In genomic region chr4:117982706-117983105, GRCm38 (mm10) we compare ENCODE assay signal across 9 mouse cellular contexts. TPM values are rescaled to one million over a fixed set of nuclear protein-coding genes. Genes with fewer than 3 reads are reported as not detected.
A peak's percentile ranks its signal among the peaks of the same experiment; 100 is the strongest.
DNase-seq lines count a peak whose midpoint lies in the region; ATAC-seq lines count a peak whose summit lies in the region.
"Had no signal": no experiment of that assay in that cellular context is flagged by ENCODE, and none has a peak within 500 bp of the region (broad histone marks: within the 10 kb centered on the region; RNA-seq: fewer than 3 reads in every experiment).

No protein-coding gene starts in this region.

- WGBS in forebrain, embryonic 15.5 days: 44% methylated on average over 7 of the region's 7 CpGs
- 70% methylated on average over 7 of the region's 7 CpGs for WGBS in forebrain, embryonic 12.5 days
- WGBS in heart, embryonic 16.5 days: 40% methylated on average over 7 of the region's 7 CpGs
- WGBS in lung, embryonic 16.5 days: 45% methylated on average over 7 of the region's 7 CpGs
- WGBS in kidney, embryonic 14.5 days: 63% methylated on average over 7 of the region's 7 CpGs

- H3K27me3 ChIP-seq in forebrain, embryonic 15.5 days: no peaks in the 10 kb centered on the region
- H3K27me3 ChIP-seq in forebrain, embryonic 12.5 days: no peaks in the 10 kb centered on the region
- H3K27me3 ChIP-seq in heart, embryonic 16.5 days (ENCODE audit: control insufficient read depth, insufficient read depth, low read length): no peaks in the 10 kb centered on the region
- no peaks in the 10 kb centered on the region for H3K27me3 ChIP-seq in lung, embryonic 16.5 days (ENCODE audit: control insufficient read depth, insufficient read depth, low read depth, low read length)
- no peaks in the 10 kb centered on the region for H3K27me3 ChIP-seq in kidney, embryonic 14.5 days (ENCODE audit: control insufficient read depth, insufficient read depth, low read length)
- H3K27me3 ChIP-seq: limb, embryonic 12.5 days had no signal

- H3K9me3 ChIP-seq in forebrain, embryonic 15.5 days: no peaks in the 10 kb centered on the region
- no peaks in the 10 kb centered on the region for H3K9me3 ChIP-seq in forebrain, embryonic 12.5 days
- H3K9me3 ChIP-seq in heart, embryonic 16.5 days (replicated peaks; ENCODE audit: control insufficient read depth, low read length): no peaks in the 10 kb centered on the region
- no peaks in the 10 kb centered on the region for H3K9me3 ChIP-seq in lung, embryonic 16.5 days (ENCODE audit: control insufficient read depth, low read length)
- H3K9me3 ChIP-seq in kidney, embryonic 14.5 days (ENCODE audit: control insufficient read depth, low read length): no peaks in the 10 kb centered on the region
- H3K9me3 ChIP-seq: limb, embryonic 12.5 days had no signal

- peak; percentile 87 for DNase-seq in brain, adult 2 months (ENCODE audit: low read depth, low spot score)
- DNase-seq in kidney, adult 9 months: no peak
- DNase-seq in thymus, postnatal 36 days: no peak

- no peak overlapping the region for H3K4me3 ChIP-seq in forebrain, embryonic 15.5 days
- H3K4me3 ChIP-seq in forebrain, embryonic 12.5 days (replicated peaks): no peak overlapping the region
- no peak overlapping the region for H3K4me3 ChIP-seq in heart, embryonic 16.5 days (ENCODE audit: low read length)
- H3K4me3 ChIP-seq in lung, embryonic 16.5 days (ENCODE audit: low read length): no peak overlapping the region
- H3K4me3 ChIP-seq in kidney, embryonic 14.5 days (ENCODE audit: low read length): no peak overlapping the region
- H3K4me3 ChIP-seq: limb, embryonic 12.5 days had no signal

- peak; percentile 55 for ATAC-seq in forebrain, embryonic 15.5 days (replicated peaks)
- ATAC-seq in forebrain, embryonic 12.5 days (ENCODE audit: low FRiP score): no peak
- ATAC-seq in heart, embryonic 16.5 days (replicated peaks; ENCODE audit: extremely low read depth, insufficient read depth, low FRiP score): peak; percentile 33
- peak; percentile 55 for ATAC-seq in lung, embryonic 16.5 days (ENCODE audit: low read depth)
- no peak for ATAC-seq in kidney, embryonic 14.5 days (ENCODE audit: low FRiP score, low TSS enrichment)

- 0 out of 2 replicates have a peak overlapping the region, but pooled peaks have one; percentile 5 for H3K9ac ChIP-seq in forebrain, embryonic 15.5 days (replicated peaks)
- H3K9ac ChIP-seq in forebrain, embryonic 12.5 days: no peak overlapping the region
- H3K9ac ChIP-seq in heart, embryonic 16.5 days (ENCODE audit: low read length): no peak overlapping the region
- H3K9ac ChIP-seq in lung, embryonic 16.5 days (ENCODE audit: low read length): no peak overlapping the region
- no peak overlapping the region for H3K9ac ChIP-seq in kidney, embryonic 14.5 days (ENCODE audit: low read depth, low read length)
- H3K9ac ChIP-seq: limb, embryonic 12.5 days had no signal

- H3K4me2 ChIP-seq in forebrain, embryonic 15.5 days (replicated peaks): no peak overlapping the region
- H3K4me2 ChIP-seq in forebrain, embryonic 12.5 days: no peak overlapping the region
- H3K4me2 ChIP-seq in heart, embryonic 16.5 days (ENCODE audit: low read depth, low read length): no peak overlapping the region
- no peak overlapping the region for H3K4me2 ChIP-seq in lung, embryonic 16.5 days (ENCODE audit: low read depth, low read length)
- H3K4me2 ChIP-seq in kidney, embryonic 14.5 days (replicated peaks; ENCODE audit: low read depth, low read length): no peak overlapping the region
- H3K4me2 ChIP-seq: limb, embryonic 12.5 days had no signal

- H3K4me1 ChIP-seq in forebrain, embryonic 15.5 days: peaks cover 7% of the 10 kb centered on the region
- H3K4me1 ChIP-seq in forebrain, embryonic 12.5 days: no peaks in the 10 kb centered on the region
- H3K4me1 ChIP-seq in heart, embryonic 16.5 days (ENCODE audit: control insufficient read depth, insufficient read depth, low read length): peaks cover 37% of the 10 kb centered on the region
- H3K4me1 ChIP-seq in lung, embryonic 16.5 days (replicated peaks; ENCODE audit: control insufficient read depth, insufficient read depth, low read length): peaks cover 6% of the 10 kb centered on the region
- peaks cover 5% of the 10 kb centered on the region; the same call in 1 of the 2 replicates for H3K4me1 ChIP-seq in kidney, embryonic 14.5 days (ENCODE audit: control insufficient read depth, insufficient read depth, low read length)

- H3K27ac ChIP-seq in forebrain, embryonic 15.5 days (replicated peaks): peak overlapping the region; percentile 61
- no peak overlapping the region for H3K27ac ChIP-seq in forebrain, embryonic 12.5 days
- peak overlapping the region; percentile 55; the same call in 1 of the 2 replicates for H3K27ac ChIP-seq in heart, embryonic 16.5 days (ENCODE audit: low read length)
- no peak overlapping the region for H3K27ac ChIP-seq in lung, embryonic 16.5 days (ENCODE audit: low read length)
- H3K27ac ChIP-seq in kidney, embryonic 14.5 days (ENCODE audit: low read depth, low read length): no peak overlapping the region
- H3K27ac ChIP-seq: limb, embryonic 12.5 days had no signal

- H3K36me3 ChIP-seq in forebrain, embryonic 15.5 days: no peaks in the 10 kb centered on the region
- no peaks in the 10 kb centered on the region for H3K36me3 ChIP-seq in forebrain, embryonic 12.5 days (replicated peaks)
- no peaks in the 10 kb centered on the region for H3K36me3 ChIP-seq in heart, embryonic 16.5 days (ENCODE audit: control insufficient read depth, insufficient read depth)
- H3K36me3 ChIP-seq in lung, embryonic 16.5 days (ENCODE audit: control insufficient read depth, insufficient read depth, low read length): no peaks in the 10 kb centered on the region
- H3K36me3 ChIP-seq in kidney, embryonic 14.5 days (ENCODE audit: control insufficient read depth, insufficient read depth, low read length): no peaks in the 10 kb centered on the region
- H3K36me3 ChIP-seq: limb, embryonic 12.5 days had no signal

RNA-seq across cellular contexts. Expression of gene Artn, which starts 53.1 kb away (rescaled TPM):
- 0.10 and 0.28 TPM in 2 replicates for polyA plus RNA-seq in forebrain, embryonic 15.5 days (2015; fragmentation: Nextera tagmentation; extraction: Ambion mirVana)
- 0.23 and 0.33 TPM in 2 replicates for polyA plus RNA-seq in forebrain, embryonic 12.5 days (2016; fragmentation: Nextera tagmentation; extraction: Ambion mirVana)
- 0.70 and 0.85 TPM in 2 replicates for polyA plus RNA-seq in heart, embryonic 16.5 days (2015; fragmentation: Nextera tagmentation; extraction: Ambion mirVana)
- polyA plus RNA-seq in lung, embryonic 16.5 days (2015; fragmentation: Nextera tagmentation; extraction: Ambion mirVana): 3.2 and 3.7 TPM in 2 replicates
- polyA plus RNA-seq in kidney, embryonic 14.5 days (2014; fragmentation: Nextera tagmentation; extraction: Ambion mirVana): 2.7 and 3.0 TPM in 2 replicates

Comparison
In these comparisons a context has a peak if more than half of its experiments do, and no peak if none do; other contexts are left out.
1. ATAC-seq: peak in forebrain, embryonic 15.5 days (single experiment), heart, embryonic 16.5 days (single experiment) and lung, embryonic 16.5 days (single experiment); none in forebrain, embryonic 12.5 days (single experiment) and kidney, embryonic 14.5 days (single experiment).
2. H3K27ac ChIP-seq: peak in forebrain, embryonic 15.5 days (single experiment) and heart, embryonic 16.5 days (single experiment); none in forebrain, embryonic 12.5 days (single experiment), lung, embryonic 16.5 days (single experiment) and kidney, embryonic 14.5 days (single experiment).